Mouse (Mus musculus) heart, adult 11 months (tissue): ENCODE results near the gene Trhde.

Experiments
- DNase-seq: peaks from one replicate; pipeline ENCODE4 v3.0.0; 2022

Gene Trhde

DNA sequence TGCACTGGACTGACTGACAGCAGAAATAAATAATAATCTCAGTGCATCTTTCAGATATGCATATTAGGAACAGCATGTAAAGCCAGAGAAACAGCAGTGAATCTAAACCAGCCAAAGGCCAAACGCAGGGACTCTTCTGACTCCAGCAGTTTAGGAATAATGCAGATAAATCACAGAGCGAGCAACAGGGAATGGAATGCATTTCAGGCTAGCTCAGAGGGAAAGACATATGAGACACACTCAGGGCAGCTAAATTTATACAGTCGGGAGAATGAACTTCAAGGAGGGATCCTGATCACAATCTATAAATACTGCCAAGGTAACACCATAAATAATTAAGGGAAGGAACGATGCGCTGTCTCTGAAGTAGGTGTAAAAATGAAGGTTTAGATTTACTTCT, 66.4 kb downstream of the Trhde start:
- DNase-seq, result peak; percentile 59

GRCm38 (mm10) chr10:114735111-114735510, 67.0 kb downstream of the Trhde start:
- DNase-seq, result no peak

- no peak for DNase-seq
These were observed 76.5 kb downstream of the Trhde start for GRCm38 (mm10) chr10:114725591-114725990.

DNA sequence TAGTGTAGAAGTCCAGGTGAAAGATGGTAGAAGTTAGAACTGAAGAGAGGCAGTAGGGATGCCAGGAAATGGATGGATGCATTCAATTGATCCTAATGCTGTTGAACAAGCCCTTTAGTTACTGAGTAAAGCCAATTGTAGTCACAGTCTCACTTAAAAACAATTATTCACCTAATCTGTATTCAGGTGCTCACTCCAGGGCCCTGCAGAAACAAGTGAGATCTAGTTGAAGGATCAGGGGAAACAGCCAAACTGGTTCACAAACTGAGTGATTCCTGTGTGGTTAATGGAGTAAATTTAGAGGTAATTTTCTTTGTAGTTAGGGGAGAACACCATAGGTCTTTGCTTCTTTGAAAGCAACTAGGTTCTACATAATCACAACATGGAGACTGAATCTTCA, 100.3 kb downstream of the Trhde start:
- no peak for DNase-seq

DNA sequence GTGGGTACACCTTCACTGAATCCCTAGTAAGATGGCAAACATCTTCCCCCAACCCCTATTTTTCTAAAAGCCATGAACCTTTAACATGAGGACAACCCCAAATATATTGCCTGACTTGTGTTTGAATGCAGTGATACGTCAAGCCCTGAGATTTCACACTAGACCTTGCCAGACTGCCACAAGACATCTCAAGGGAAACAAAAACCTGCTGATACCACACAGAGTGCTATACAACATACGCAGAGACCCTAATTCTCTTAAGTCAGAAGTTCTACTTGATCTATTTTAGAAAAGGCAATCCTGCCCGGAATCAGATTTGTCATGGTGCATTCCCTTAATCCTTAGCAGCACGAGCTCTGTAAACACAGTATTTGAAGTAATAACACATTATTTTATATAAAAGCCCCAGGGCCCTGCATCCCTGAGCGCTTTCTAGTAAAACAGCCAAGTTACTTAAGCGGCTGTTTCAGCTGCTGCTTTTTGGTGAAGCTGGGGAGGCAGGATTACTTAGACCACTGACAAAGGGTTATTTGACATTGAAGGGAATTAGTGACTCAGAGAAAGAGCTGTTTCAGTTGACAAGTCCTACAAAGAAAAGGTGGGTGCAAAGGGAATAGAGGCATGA, 130.2 kb downstream of the Trhde start:
- no peak for DNase-seq

GRCm38 (mm10) chr10:114593046-114593445, 209.1 kb downstream of the Trhde start:
- no peak for DNase-seq

DNA sequence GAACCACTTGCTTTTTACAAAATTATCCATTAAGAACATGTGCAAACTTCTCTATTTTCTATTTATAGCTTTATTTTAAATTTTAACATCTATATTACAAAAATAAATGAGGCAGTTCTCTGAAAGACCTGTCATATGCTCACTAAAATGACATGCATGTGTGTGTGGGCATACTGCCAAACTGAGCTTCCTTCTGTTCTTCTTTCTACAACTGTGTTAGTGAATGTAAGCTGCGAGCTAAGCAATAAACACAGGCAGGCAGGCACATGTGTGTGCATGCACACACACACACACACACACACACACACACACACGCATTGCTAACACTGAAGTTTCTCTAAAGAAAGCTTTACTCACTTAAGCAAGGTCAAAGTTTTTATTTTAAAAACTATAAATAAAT, 223.2 kb downstream of the Trhde start:
- no peak for DNase-seq

- no peak for DNase-seq
These were observed 234.2 kb downstream of the Trhde start for GRCm38 (mm10) chr10:114567891-114568290.

DNA sequence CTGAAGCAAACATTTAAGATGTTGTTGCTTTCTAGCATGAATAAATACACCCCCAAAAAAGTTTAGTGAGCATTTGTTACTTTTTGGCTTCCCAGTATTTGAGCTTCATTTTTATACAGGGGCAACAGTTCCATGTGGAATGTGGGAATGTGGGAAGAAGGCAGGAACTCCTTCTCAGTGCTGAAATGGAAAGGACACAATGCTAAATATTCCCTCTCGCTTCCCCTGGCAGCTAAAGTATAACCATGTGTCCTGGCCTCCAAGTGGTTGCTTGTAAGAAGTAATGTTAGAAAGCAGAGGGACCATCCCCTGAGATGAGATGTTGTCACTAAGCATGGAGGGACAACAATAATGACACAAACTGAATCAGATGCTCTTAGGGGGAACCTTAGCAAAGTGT, 292.9 kb downstream of the Trhde start:
- no peak for DNase-seq

DNA sequence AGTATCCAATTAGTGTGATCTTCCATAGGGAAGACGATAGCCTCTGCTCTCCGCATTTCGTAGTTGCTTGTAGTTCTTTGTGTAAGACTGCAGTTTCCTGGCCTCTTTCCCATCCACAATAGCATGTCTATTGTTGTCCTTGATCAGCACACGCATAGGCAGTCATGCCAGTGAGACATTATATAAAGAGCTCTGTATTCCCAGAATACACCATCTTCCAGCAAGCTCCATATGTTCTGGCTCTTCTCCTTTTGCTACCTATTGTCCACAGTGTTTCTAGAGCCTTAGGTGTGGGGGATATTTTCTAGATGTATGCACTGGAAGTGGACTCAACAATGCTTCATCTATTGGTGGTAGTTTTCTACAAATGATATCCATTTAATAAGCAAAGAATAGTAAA, 313.3 kb downstream of the Trhde start:
- no peak for DNase-seq

DNA sequence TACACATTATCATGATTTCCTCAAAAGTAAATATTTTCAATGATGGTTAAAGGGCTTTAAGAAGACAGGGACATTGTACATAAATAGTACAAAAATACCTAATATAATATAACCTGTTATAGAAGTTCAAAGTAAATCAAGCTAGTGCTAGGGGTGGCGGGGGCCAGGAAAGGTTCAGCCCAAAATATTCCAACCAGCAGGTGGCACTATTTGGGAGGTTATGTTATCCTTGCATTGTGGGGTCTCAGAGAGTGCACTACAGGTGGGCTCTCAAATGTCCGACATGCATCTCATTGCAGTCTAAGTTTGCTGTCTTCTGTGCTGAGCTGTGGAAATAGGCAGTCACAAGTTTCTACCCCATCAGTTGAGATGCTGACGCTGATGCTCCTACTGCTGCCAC, 346.5 kb downstream of the Trhde start:
- DNase-seq, result no peak

GRCm38 (mm10) chr10:114448116-114448515, 354.0 kb downstream of the Trhde start:
- DNase-seq, result no peak

DNA sequence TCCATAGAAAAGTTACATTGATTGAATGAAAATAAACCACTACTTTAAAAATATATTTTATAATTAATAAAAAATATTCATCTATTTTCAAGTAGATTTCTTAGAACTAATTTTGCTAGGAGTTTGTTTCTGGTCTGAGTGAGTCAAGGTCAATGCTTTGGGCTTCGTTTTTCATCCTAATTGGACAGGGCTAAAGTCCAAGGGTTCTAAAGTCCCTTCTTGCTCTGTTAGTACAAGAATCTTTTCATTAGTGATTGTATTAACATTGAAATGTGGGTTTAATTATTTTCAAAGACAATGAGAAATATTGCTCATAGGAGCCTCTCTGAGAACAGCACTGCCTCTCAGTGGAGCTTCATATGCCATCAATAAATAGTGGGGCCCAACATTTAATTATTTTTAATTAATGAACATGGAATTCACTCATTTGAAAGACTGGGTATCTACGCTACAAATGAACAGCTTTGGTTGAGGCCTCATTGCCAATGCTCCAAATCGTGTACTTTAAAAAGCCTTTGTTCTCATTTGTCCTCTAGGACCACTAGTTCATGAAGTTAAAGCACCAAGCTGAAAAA, 383.1 kb downstream of the Trhde start:
- DNase-seq, result no peak

DNA sequence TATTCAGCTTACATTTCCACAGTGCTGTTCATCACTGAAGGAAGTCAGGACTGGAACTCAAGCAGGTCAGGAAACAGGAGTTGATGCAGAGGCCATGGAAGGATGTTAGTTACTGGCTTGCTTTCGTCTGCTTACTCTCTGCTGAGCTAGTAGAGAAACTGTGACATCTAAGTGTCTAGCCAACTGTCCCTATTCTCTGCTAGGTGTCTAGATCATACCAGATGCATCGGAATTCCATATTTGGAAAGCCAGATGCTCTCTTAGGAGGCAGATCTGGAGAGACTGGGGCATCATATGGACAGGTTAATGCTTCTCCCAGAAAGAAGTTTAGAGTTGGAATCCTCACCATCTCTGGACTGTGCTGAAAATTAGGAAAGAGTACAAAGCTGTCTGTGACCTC, 386.4 kb downstream of the Trhde start:
- no peak for DNase-seq

GRCm38 (mm10) chr10:114405260-114405659, 396.8 kb downstream of the Trhde start:
- DNase-seq, result peak; percentile 46

DNA sequence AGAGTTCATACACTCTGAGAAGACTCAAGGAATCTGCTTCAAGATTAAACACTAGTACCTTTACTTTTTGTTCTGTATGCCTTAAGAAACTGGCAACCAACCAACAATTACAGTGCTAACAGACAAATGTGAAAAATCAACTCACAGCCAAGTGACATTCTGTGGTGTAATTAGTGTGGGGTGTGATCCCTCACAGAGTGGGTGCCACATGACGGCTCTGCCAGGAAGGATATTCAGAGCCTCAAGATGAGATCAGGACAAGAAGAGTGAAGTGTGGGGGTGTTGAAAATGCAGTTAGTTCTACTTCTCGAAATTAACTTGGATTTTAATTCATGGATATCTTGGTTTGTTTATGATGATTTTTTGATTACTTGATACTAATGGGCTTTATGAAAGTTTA, 398.3 kb downstream of the Trhde start:
- DNase-seq, result no peak

DNA sequence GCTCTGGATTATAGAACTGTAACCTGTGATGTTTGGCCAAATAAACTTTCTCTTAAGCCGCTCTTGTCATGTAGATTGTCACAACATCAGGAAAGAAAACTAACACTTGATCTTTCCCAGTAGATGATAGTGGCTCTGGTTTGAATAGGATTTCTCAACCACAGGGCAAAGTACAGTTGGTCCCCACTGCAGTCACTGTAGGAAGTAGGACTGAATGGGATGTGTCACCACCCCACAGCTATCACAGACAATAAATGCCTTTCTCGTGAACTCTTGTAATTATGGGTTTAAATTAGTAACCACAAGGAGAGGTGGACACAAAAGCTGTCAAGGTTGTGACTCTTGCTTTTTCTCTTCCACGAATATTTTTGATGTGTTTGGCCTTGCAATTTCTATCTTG, 431.3 kb downstream of the Trhde start:
- DNase-seq, result no peak

GRCm38 (mm10) chr10:114363442-114363841, 438.7 kb downstream of the Trhde start:
- DNase-seq, result no peak

- DNase-seq, result no peak
These were observed 439.5 kb downstream of the Trhde start for GRCm38 (mm10) chr10:114362631-114363030.
